Comparison of ENCODE assay signal across 12 mouse cellular contexts in genomic region chr10:130416352-130416751, GRCm38 (mm10). TPM values are rescaled to one million over a fixed set of nuclear protein-coding genes. Genes with fewer than 3 reads are reported as not detected.
"Had no signal": no experiment of that assay in that cellular context is flagged by ENCODE, and none has a peak within 500 bp of the region (broad histone marks: within the 10 kb centered on the region; RNA-seq: fewer than 3 reads in every experiment).

No protein-coding gene starts in this region.

RNA-seq across cellular contexts. Expression of gene Vmn2r85, which starts 13.2 kb away (rescaled TPM):
- total RNA-seq: common myeloid progenitor, adult 5-6 weeks; gastrocnemius, adult 18-20 months; gastrocnemius, adult 2 months; gastrocnemius, adult 8-10 months; gastrocnemius, postnatal 10 days; gastrocnemius, postnatal 14 days; gastrocnemius, postnatal 25 days; gastrocnemius, postnatal 36 days; gastrocnemius, postnatal 4 days; heart, adult 18-20 months; heart, adult 2 months; heart, adult 8-10 months had no signal

RNA-seq across cellular contexts. Expression of gene Vmn2r84, which starts 22.2 kb away (rescaled TPM):
- total RNA-seq: gastrocnemius, adult 18-20 months; gastrocnemius, adult 2 months; gastrocnemius, adult 8-10 months; gastrocnemius, postnatal 10 days; gastrocnemius, postnatal 14 days; gastrocnemius, postnatal 25 days; gastrocnemius, postnatal 36 days; gastrocnemius, postnatal 4 days; heart, adult 18-20 months; heart, adult 2 months; heart, adult 8-10 months had no signal

RNA-seq across cellular contexts. Expression of gene Vmn2r86, which starts 39.5 kb away (rescaled TPM):
- total RNA-seq: common myeloid progenitor, adult 5-6 weeks; gastrocnemius, adult 18-20 months; gastrocnemius, adult 2 months; gastrocnemius, adult 8-10 months; gastrocnemius, postnatal 10 days; gastrocnemius, postnatal 14 days; gastrocnemius, postnatal 25 days; gastrocnemius, postnatal 36 days; gastrocnemius, postnatal 4 days; heart, adult 18-20 months; heart, adult 2 months; heart, adult 8-10 months had no signal
